Mouse (Mus musculus): ENCODE data around the gene Nlrp6. TPM values are rescaled to one million over a fixed set of nuclear protein-coding genes. Genes with fewer than 3 reads are reported as not detected.
A peak's percentile ranks its signal among the peaks of the same experiment; 100 is the strongest.
"Not testable (repeated sequence)": the region's sequence is repeated elsewhere in the genome, so short reads cannot be mapped to it uniquely, and the experiment has no call there.

Gene Nlrp6
- polyA plus RNA-seq, 1 experiment from 2014 or later: 18.8 TPM

DNA sequence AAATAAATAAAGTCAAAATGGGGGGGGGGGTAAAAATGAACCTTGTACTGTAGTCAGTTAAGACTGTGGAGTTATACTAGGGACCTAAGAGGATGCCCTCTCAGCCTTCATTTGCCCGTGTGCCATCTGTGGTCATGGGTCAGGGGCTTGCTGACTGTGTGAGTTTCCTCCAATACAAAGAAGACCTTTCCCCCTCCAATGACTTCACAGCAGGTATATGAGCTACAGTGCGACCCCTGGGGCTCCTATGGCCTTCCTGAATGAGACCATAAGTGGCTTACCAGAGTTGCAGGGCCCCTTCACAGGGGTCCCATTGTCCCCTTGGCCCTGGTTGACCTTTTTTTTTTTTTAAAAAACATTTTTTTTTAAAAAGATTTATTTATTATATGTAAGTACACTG lies 40.7 kb downstream of the Nlrp6 start:
- no peak for TF ChIP-seq EP300 (IDR thresholded peaks at IDR 0.05; ENCODE audit: low read depth)
- TF ChIP-seq CTCF (IDR thresholded peaks at IDR 0.05; ENCODE audit: low read depth): no peak
- Histone ChIP-seq H3K4me3 (ENCODE audit: low read depth, low read length) (no peak overlapping the region), H3K9me3 (ENCODE audit: low read length) (no peaks in the 10 kb centered on the region), H3K27me3 (ENCODE audit: insufficient read depth, low read length) (no peaks in the 10 kb centered on the region), H3K9ac (replicated peaks) (no peak overlapping the region), H3K27ac (ENCODE audit: low read depth) (no peak overlapping the region), H3K4me1 (ENCODE audit: insufficient read depth) (peaks cover 5% of the 10 kb centered on the region), H3K4me2 (ENCODE audit: low read depth, low read length) (no peak overlapping the region), H3K36me3 (replicated peaks; ENCODE audit: insufficient read depth, low read length) (no peaks in the 10 kb centered on the region)
- 68% methylated on average over 2 of the region's 2 CpGs for WGBS (ENCODE audit: insufficient replicate concordance)
- DNase-seq (no peak), ATAC-seq (no peak)

DNA sequence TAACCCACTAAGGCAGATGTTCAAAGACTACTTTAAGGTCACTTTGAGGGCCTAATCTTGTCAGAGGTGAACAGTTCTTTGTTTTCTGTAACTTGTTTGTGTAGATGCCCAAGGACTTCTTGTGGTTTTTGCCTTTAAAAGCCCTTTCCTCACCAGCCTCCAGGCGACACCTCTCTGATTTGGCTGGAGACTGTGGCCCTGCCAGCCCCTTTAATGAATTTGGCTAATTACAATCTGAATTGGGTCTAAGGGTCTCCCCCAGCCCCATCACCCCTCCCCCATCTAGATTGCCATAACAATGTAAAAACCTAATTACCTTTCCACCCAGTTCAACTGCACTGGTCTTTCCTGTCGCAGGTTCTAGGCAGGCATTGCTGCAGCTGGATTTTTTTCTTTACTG lies 42.0 kb downstream of the Nlrp6 start:
- H3K36me3 ChIP-seq (replicated peaks; ENCODE audit: insufficient read depth, low read length): no peaks in the 10 kb centered on the region
- WGBS (ENCODE audit: insufficient replicate concordance): 81% methylated on average over 2 of the region's 2 CpGs
- H3K9me3 ChIP-seq (ENCODE audit: low read length): no peaks in the 10 kb centered on the region
- H3K4me3 ChIP-seq (ENCODE audit: low read depth, low read length): no peak overlapping the region
- peaks cover 6% of the 10 kb centered on the region; the same call in 1 of the 2 replicates for H3K4me1 ChIP-seq (ENCODE audit: insufficient read depth)
- H3K27me3 ChIP-seq (ENCODE audit: insufficient read depth, low read length): no peaks in the 10 kb centered on the region
- TF ChIP-seq CTCF (IDR thresholded peaks at IDR 0.05; ENCODE audit: low read depth): no peak
- no peak for TF ChIP-seq EP300 (IDR thresholded peaks at IDR 0.05; ENCODE audit: low read depth)
- H3K27ac ChIP-seq (ENCODE audit: low read depth): no peak overlapping the region
- ATAC-seq (no peak), DNase-seq (no peak)
- H3K9ac ChIP-seq (replicated peaks): no peak overlapping the region
- H3K4me2 ChIP-seq (ENCODE audit: low read depth, low read length): no peak overlapping the region

DNA sequence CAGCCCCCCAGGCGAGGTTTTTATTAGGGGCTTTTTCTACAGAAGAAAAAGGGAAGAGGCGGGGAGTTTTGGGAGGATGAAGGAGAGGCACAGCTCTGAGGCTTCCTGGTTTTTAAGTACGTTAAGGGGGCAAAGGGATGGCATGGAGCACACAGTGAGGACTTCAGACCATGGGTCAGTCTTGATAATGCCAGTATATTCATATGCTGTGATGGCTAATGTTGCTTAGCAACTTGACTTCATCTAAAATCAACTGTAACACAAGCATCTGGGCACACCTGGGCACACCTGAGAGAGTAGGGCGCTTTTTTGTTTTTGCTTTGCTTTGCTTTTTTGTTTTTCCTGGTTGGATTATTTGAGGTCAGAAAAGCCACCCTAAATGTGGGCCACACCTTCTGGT lies 46.2 kb downstream of the Nlrp6 start, which contains the start of gene Ifitm1:
Gene Ifitm1 (plus strand): TSS at position 301 of the 400 bp plus-strand sequence.
- Histone ChIP-seq H3K27me3 (ENCODE audit: insufficient read depth, low read length) (no peaks in the 10 kb centered on the region), H3K27ac (ENCODE audit: low read depth) (no peak within 1 kb of the TSS), H3K36me3 (replicated peaks; ENCODE audit: insufficient read depth, low read length) (no peaks in the 10 kb centered on the region), H3K9ac (replicated peaks) (no peak within 1 kb of the TSS), H3K4me1 (ENCODE audit: insufficient read depth) (peaks cover 6% of the 10 kb centered on the region; the same call in 1 of the 2 replicates), H3K9me3 (ENCODE audit: low read length) (no peaks in the 10 kb centered on the region), H3K4me3 (ENCODE audit: low read depth, low read length) (no peak within 1 kb of the TSS), H3K4me2 (ENCODE audit: low read depth, low read length) (no peak within 1 kb of the TSS)
- TF ChIP-seq CTCF (IDR thresholded peaks at IDR 0.05; ENCODE audit: low read depth) (no peak), EP300 (IDR thresholded peaks at IDR 0.05; ENCODE audit: low read depth) (no peak)
- DNase-seq (no peak), ATAC-seq (no peak)
- WGBS (ENCODE audit: insufficient replicate concordance): 73% methylated on average over 4 of the region's 4 CpGs

DNA sequence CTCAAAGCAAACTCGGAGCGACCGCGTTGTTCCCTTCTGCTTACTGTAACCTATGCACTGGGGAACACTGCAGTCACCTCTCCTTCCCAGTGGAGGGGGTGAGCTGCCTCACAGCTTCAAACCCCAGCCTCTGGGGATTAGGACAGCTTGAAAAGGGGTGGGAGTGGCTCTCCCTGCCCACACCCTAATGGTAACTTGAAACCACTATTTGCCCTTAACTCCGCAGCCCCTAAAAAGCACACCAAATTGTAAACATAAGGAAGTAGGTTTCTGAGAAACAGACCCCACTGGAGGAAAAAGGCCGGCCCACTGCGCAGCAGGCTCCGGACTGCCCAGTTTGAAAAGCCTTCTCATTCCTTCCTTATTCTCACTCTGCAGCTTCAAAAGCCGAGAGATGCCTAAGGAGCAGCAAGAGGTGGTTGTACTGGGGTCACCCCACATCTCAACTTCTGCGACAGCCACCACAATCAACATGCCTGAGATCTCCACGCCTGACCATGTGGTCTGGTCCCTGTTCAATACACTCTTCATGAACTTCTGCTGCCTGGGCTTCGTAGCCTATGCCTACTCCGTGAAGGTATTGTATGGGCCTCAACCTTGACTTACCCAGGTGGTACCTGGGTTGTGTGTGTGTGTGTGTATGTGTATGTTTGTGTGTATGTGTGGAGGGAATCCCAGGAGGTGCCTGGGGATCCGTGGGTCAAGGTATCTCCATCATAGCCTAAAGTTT lies 47.3 kb downstream of the Nlrp6 start:
- Histone ChIP-seq H3K27me3 (ENCODE audit: insufficient read depth, low read length) (no peaks in the 10 kb centered on the region), H3K9me3 (ENCODE audit: low read length) (no peaks in the 10 kb centered on the region), H3K4me1 (ENCODE audit: insufficient read depth) (peaks cover 6% of the 10 kb centered on the region; the same call in 1 of the 2 replicates), H3K4me3 (ENCODE audit: low read depth, low read length) (no peak overlapping the region), H3K27ac (ENCODE audit: low read depth) (0 out of 2 replicates have a peak overlapping the region, but pooled peaks have one; percentile 1), H3K36me3 (replicated peaks; ENCODE audit: insufficient read depth, low read length) (no peaks in the 10 kb centered on the region), H3K4me2 (ENCODE audit: low read depth, low read length) (no peak overlapping the region), H3K9ac (replicated peaks) (no peak overlapping the region)
- DNase-seq: no peak
- 18% methylated on average over 14 of the region's 14 CpGs for WGBS (ENCODE audit: insufficient replicate concordance)
- ATAC-seq: no peak
- TF ChIP-seq CTCF (IDR thresholded peaks at IDR 0.05; ENCODE audit: low read depth) (no peak), EP300 (IDR thresholded peaks at IDR 0.05; ENCODE audit: low read depth) (no peak)

DNA sequence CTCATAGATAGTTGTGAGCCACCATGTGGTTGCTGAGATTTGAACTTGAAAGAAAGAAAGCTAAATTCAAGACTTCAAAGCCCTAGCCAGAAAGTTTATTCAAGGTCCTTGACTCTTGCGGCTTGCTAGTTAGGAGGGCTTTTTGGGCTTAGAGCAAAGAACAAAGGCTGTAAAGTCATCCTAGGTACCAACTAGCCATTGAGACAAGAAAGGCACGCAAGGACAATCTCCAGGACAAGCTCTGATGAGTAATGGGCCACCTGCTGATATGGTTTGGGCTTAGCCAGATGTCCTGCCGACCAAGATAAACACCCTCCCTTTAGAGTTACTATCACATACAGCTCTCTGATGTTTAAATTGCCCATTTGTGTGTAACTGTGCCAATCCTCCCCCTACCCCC lies 48.0 kb downstream of the Nlrp6 start:
- 0 out of 2 replicates have a peak overlapping the region, but pooled peaks have one; percentile 1 for H3K27ac ChIP-seq (ENCODE audit: low read depth)
- not testable (repeated sequence) for H3K4me3 ChIP-seq (ENCODE audit: low read depth, low read length); H3K9me3 ChIP-seq (ENCODE audit: low read length); H3K36me3 ChIP-seq (replicated peaks; ENCODE audit: insufficient read depth, low read length); ATAC-seq; H3K27me3 ChIP-seq (ENCODE audit: insufficient read depth, low read length); H3K4me1 ChIP-seq (ENCODE audit: insufficient read depth); DNase-seq; H3K4me2 ChIP-seq (ENCODE audit: low read depth, low read length); H3K9ac ChIP-seq (replicated peaks)
- 36% methylated on average over 3 of the region's 3 CpGs for WGBS (ENCODE audit: insufficient replicate concordance)

DNA sequence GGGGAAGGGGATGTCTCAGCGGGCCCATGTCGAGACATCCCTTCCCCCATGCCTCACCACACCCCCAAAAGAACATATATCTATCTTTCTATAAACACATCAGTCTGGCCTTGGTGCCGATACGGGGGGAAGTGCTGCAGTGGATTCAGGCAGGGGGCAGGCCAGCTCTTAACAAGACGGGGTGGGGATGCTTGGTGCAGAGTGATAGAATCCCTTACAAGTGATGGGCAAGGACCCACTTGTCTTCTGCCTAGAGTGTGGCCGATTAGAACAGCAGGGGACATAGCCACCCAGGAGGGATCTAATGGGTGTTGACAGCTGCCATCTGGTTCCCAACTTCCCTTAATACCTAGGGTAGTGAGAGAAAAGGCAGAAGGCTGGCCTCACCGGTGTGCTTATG lies 50.2 kb downstream of the Nlrp6 start:
- Histone ChIP-seq H3K27ac (ENCODE audit: low read depth) (no peak overlapping the region), H3K9ac (replicated peaks) (no peak overlapping the region), H3K9me3 (ENCODE audit: low read length) (no peaks in the 10 kb centered on the region), H3K36me3 (replicated peaks; ENCODE audit: insufficient read depth, low read length) (no peaks in the 10 kb centered on the region), H3K4me3 (ENCODE audit: low read depth, low read length) (no peak overlapping the region), H3K4me1 (ENCODE audit: insufficient read depth) (peaks cover 4% of the 10 kb centered on the region; the same call in 1 of the 2 replicates), H3K4me2 (ENCODE audit: low read depth, low read length) (no peak overlapping the region), H3K27me3 (ENCODE audit: insufficient read depth, low read length) (no peaks in the 10 kb centered on the region)
- 41% methylated on average over 7 of the region's 7 CpGs for WGBS (ENCODE audit: insufficient replicate concordance)
- DNase-seq: no peak
- ATAC-seq: no peak
- TF ChIP-seq EP300 (IDR thresholded peaks at IDR 0.05; ENCODE audit: low read depth) (no peak), CTCF (IDR thresholded peaks at IDR 0.05; ENCODE audit: low read depth) (no peak)
